Mouse (Mus musculus): ENCODE data around the gene Tmem189.
"Not testable (repeated sequence)": the region's sequence is repeated elsewhere in the genome, so short reads cannot be mapped to it uniquely, and the experiment has no call there.

Tmem189 gene

DNA sequence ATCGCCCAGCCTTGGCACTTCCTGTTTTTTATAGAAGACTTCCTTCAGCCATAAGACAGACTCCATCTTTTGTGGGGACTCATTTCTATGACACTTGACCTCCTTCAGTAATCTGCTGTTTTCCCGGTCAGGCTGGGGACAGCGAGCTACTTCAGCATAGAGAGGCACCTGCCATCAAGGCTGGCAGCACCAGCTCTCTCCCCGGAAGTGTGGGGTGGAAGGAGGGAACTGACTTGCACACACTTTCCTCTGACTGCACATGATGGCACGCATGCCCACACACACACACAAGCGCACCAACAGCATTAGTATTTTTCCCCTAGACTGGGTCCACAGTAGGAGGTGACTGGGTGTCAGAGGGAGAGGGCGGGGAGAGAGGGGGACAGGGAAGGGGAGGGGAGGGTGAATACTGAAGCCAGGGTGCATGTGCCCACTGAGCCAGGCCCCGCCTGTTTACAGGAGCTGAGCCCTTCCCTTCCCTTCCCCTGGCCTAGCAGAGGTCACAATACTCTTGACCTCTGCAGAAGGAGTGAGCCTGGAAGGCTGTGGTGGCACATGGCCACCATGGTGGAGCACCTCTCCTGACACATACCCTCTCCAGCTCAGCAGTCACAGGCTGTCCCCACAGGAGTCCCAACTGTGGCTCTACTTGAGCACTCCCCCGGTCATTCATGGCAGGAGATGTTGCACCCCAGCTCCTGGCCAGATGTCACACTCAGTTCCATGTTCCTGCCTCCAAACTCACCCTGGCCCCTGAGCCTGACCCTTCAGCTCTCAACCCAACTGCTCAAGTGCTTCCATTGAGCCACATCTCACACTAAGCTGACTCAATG, 68.2 kb downstream of the Tmem189 start:
- no peak for DNase-seq (ENCODE audit: low spot score)

DNA sequence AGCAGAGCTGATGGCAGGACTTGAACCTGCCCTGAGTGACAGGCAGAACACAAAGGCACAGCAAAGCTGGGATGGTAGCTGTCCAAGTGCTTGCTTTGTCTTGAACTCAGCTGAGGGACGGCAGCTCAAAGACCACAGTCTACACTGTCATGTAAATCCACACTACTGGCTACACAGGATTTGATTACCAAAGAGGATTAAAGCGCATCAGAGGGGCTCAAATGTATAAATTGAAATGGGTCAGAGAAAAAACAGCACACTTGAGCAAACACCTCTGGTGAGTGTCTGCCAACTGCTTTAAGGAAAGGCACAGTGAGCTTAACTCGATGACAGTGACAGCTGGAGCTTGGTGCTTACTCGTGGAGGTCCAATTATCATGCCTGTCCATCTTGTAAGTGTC, 72.2 kb downstream of the Tmem189 start:
- no peak for DNase-seq (ENCODE audit: low spot score)

- DNase-seq (ENCODE audit: low spot score): no peak
Observed at GRCm38 (mm10) chr2:167617034-167617433, 72.6 kb downstream of the Tmem189 start.

DNA sequence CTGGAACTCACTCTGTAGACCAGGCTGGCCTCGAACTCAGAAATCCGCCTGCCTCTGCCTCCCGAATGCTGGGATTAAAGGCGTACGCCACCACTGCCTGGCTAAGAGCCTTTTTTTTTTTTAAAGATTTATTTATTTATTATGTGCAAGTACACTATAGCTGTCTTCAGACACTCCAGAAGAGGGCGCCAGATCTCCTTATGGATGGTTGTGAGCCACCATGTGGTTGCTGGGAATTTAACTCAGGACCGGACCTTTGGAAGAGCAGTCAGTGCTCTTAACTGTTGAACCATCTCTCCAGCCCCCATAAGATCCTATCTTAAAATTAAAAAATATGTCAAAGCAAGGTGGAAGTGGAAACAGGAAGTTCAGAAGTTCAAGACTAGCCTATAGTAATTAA, 76.3 kb downstream of the Tmem189 start:
- not testable (repeated sequence) for DNase-seq (ENCODE audit: low spot score)

DNA sequence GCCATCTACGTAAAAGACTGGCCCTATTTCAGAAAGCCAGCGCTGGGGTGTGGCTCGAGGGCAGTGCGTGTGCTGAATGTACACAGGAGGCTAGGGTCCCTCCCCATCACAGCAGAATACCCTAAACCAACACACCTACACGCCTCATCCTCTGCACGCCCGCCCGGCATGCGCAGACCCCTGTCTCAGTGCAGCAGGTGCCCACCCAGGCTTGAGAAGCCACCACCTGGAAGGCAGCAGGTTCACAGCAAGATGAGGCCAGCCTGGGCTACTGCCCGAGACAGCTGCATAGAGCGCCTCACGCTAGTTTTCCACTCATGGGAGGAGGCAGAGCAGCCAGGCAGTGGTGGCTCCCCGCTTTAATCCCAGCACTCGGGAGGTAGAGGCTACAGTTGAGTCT, 77.5 kb downstream of the Tmem189 start:
- DNase-seq (ENCODE audit: low spot score): no peak

DNA sequence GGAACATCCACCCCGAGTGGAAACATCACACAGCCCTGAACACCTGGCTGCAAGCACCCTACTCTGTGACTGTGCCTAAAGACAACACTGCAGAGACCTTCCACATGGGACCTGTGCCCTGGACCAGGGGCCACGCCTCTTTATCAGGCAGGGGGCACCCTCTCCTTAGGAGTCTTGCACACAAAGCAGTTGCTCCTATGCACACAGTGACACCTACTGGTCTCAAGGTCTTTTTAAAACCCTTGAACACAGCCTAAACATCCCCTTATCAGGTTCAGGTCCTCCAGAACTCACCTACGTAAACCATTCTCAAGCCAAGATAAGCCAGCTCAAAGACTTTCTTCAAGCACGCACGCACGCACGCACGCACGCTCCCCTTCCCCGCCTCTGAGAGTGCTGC, 78.3 kb downstream of the Tmem189 start:
- no peak for DNase-seq (ENCODE audit: low spot score)

- no peak for DNase-seq (ENCODE audit: low spot score)
Observed at GRCm38 (mm10) chr2:167606745-167607123, 82.9 kb downstream of the Tmem189 start.

DNA sequence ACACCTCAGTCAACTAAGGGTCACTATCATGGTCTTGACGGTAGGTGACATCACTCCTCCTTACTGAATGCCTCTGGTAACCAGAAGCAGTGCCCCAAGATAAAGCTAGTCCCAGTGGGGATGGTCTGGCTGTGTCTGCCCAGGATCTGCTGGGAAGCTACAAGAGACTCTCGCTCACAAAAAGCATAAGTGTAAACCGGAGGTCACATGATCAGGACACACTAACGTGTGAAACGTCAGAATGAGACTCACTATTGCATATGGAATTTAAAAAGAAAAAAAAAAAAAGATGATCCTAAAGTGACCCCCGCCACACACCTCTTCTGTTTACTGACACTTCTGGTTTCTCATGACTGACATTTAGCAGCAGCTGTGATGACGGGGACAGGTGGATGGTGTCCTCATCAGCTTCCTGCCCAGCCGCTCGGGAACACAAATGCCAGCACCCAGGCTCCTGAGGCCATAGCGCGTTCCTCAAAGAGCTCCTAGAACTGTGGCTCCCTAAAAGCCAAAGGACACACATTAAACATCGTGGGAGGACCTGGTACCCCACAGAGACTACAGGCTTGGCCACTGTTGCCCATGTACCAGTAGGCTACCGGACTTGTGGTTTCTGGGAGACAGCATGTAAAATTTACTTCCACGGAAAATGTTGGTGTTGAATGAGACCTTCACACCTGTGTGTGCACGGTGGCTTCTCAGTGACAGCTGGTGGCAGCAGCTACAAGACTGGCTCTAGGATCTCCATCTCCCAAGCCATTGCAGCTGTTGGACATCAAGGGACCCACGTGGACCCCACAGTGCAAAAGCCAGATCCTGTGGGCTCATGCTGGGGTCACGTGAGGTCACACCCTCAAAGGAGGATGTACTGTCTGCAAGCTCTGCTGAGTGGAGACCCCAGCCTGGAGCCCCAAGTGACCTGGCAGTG, 83.5 kb downstream of the Tmem189 start:
- DNase-seq (ENCODE audit: low spot score): no peak

DNA sequence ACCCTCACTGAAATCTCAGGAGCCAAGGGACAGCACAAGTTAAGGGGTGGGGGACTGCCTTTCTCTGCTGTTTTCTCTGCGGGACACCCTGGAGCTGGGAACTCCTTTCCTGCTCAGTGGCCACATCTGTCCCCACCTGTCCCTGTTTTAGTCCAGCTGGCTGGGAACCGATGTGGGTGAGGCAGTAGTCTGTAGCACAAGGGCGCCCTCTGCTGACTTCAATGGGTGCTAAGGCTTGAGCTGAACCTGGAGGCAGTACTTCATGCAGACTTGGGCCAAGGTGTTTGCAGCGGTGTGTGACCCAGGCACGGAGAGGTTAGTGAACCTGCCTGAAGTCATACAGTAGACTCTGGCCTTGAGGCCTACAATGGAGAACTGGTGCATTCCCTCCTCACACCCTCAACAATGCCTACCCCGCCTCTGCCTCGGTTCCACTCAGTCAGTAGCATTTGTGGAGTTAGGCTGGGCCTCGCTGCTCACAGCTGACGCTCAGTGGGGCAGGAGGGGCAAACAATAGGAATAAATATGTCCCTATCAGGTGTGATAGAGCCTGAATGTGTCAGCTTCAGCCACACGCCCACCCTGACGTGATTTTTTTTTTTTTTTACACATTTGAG, 84.3 kb downstream of the Tmem189 start:
- DNase-seq (ENCODE audit: low spot score): peak; percentile 82

DNA sequence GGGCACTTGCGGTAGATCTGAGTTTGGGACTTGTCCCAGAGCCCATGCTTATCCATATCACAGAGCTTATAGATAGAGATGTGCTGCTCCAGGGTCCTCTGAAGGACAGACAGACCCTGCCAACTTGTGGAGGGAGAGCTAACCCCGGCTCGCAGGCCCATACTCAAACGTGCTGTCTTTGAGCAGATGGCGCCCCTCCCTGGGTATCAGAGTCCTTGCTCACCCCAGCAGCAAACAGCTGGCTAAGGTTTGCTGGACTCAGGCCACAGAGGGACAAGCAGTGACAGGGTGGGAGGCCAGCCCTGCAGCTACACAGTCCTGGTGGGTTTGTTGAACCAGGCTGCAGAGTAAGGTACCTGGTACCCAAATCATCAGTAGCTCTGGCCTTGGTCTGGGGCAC, 86.6 kb downstream of the Tmem189 start:
- DNase-seq (ENCODE audit: low spot score): no peak

DNA sequence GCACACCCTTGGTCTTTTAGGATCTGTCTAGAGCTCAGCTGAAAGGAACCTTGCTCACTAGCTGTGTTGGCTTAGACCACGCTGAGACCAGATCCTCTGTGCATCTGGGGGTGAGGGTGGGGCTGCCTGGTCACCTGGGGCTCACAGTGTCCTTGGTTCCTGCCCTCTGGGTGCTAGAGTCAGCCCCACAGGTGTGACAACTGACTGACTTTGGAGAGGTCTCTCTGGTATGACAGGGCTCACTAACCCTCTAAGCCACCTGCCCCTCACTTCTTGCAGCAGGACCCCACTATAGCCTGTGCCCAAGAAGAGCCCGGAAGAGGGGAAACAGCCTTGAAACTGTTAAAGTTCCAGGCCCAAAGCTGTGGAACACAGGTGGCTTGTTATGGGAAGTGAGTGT, 87.3 kb downstream of the Tmem189 start:
- no peak for DNase-seq (ENCODE audit: low spot score)

DNA sequence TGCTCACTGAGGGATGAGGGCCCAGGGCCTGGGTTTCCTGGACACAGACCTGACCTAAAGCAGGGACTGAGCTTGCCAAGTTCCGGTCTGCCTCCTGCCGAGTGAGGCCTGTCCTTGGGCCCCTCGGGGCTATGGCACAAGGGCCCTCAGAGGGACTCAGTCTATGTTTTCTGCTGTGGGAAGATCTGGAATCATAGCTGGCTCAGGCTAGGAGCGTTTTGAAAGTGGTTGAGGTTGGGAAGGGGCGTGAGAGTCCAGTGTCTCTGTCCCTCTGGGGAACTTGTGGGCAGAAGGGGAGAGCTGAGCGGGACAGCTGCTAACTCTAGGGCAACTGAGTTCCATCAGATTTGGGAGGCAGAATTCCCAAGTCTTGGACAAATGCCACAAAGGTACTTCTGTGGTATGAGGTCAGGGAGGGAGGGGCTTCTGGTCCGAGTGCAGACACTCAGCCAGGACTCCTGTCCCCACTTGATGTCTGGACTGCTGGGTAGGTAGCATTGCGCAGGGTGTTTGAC, 89.1 kb downstream of the Tmem189 start:
- no peak for DNase-seq (ENCODE audit: low spot score)

- no peak for DNase-seq (ENCODE audit: low spot score)
Observed at GRCm38 (mm10) chr2:167599917-167600316, 89.7 kb downstream of the Tmem189 start.

DNA sequence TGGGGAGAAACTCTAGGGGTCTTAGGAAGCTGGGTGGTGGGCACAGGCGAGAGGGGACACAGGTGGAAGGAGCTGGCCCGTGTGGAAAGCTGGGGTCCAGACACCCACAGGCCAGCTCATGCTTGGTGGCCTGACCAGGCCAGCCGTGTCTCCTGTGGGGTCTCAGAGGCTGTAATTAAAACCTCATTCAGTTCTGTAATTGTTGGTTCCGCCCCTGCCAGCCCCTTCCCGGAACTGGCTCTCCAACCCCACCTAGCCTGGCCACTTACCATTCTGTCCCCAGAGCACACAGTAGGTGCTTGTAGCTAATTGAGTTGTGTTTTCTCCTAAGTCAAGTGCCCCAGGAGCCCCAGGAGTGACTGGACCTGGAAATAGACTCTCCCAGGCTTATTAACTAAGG, 90.4 kb downstream of the Tmem189 start:
- DNase-seq (ENCODE audit: low spot score): no peak

GRCm38 (mm10) chr2:167597492-167598186, 92.0 kb downstream of the Tmem189 start:
- no peak for DNase-seq (ENCODE audit: low spot score)

- no peak for DNase-seq (ENCODE audit: low spot score)
Observed at GRCm38 (mm10) chr2:167596726-167597491, 92.7 kb downstream of the Tmem189 start.

DNA sequence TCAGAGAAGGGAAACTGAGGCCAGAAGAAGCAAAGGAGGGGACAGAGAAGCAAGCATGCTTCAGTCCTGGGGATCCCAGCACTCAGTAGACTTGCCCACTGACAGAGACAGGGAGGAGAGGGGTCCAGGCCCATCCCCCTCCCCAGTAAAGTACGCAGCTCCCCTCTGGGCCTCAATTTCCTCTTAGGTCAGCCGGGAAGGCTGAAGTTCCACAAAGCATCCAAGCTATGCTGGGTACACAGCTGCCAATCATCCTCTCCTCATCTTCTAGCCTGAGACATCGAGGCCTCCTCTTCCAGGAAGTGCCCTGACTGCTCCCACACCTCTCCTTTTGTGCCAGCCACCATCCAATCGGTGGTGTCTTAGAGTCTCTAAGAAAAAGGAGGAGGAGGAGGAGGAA, 93.4 kb downstream of the Tmem189 start:
- DNase-seq (ENCODE audit: low spot score): no peak

DNA sequence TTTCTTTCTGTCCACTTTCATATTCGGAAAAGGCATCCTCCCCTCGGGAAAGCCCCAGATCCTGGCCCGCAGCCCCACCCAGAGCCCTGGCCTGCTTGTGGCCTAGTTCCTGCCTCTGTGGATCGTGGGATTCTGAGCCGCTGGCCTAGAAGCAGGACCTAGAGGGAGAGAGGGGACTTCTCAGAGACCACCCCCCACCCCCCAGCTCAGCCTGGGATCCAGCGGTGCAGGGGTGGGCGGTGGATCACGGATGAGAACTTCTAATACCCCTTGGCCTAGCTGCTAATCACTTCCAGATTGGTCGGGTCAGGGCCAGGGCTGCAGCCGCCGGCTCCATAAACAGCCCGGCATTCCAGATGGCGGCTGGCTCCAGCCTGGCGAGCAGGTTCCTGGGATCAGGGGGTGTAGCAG, 93.9 kb downstream of the Tmem189 start:
- DNase-seq (ENCODE audit: low spot score): no peak

DNA sequence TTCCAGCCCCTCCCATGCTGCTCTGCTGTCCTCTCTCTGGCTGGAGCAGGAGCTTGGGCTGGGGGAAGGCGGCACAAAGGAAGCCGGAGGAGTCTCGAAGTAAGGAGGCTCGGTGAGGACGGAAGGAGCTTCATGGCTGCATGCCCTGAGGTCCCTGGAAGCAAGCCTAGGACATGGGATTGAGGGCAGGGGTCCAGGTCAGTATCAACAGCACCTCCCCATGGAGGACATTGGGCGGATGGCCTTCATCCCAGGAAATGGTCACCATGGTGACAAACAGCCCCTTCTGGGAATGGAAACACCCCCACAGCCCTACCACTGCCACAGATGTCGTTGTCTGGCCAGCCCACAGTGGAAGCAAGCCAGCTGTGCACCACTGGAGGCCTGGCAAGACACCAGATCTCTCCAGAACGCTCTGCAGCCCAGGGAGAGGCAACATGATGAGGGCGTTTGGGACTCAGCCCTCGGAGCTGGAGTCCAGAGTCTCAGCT, 95.1 kb downstream of the Tmem189 start:
- peak; percentile 90 for DNase-seq (ENCODE audit: low spot score)

GRCm38 (mm10) chr2:167593551-167594250, 95.9 kb downstream of the Tmem189 start:
- DNase-seq (ENCODE audit: low spot score): no peak

Measured in ovary, postnatal 10 days (tissue).